Mouse (Mus musculus) bone marrow, adult 2 months (tissue): ENCODE measurements around the gene C2cd4a. TPM values are rescaled to one million over a fixed set of nuclear protein-coding genes. Genes with fewer than 3 reads are reported as not detected.
A peak's percentile ranks its signal among the peaks of the same experiment; 100 is the strongest.

Experiments
- H3K27ac ChIP-seq: fragments of 200-500 bp; 2 replicates; pipeline ENCODE4 v1.5.1; 2012; ENCODE audit warnings: low read depth, mild to moderate bottlenecking, control low read depth, inconsistent platforms, low read length; ENCODE audit not compliant: control insufficient read depth, poor library complexity, insufficient read depth
- H3K4me1 ChIP-seq: fragments of 200-500 bp; 2 replicates; pipeline ENCODE4 v1.6.1; 2011; ENCODE audit warnings: low read length; ENCODE audit not compliant: control insufficient read depth, insufficient read depth
- H3K4me3 ChIP-seq: fragments of 200-500 bp; replicated peaks from 2 replicates; pipeline ENCODE3; 2011; ENCODE audit warnings: mild to moderate bottlenecking, low read depth, low read length, control low read depth; ENCODE audit not compliant: control insufficient read depth
- CTCF ChIP-seq: fragments of 200-500 bp; IDR thresholded peaks from 2 replicates; pipeline ENCODE4 v1.5.1; 2011; ENCODE audit warnings: low read length, control low read depth; ENCODE audit not compliant: control insufficient read depth, insufficient read depth
- POLR2A ChIP-seq: fragments of 200-500 bp; IDR thresholded peaks from 2 replicates; pipeline ENCODE4 v1.6.1; 2011; ENCODE audit warnings: low read depth, mild to moderate bottlenecking, control low read depth, low read length, borderline replicate concordance; ENCODE audit not compliant: control insufficient read depth
- WGBS: fragments of 180-500 bp; shearing (Covaris S2); methylation state at CpG from one replicate; pipeline ENCODE4 v1.1.7; 2018; 5-methylcytosine and 5-hydroxymethylcytosine counted together
- polyA plus RNA-seq: library from polyadenylated mRNA; stranded (reverse); fragments of >200 nt; gene quantifications from 2 replicates; pipeline ENCODE4 v1.2.4, GENCODE M21; 2011; ENCODE audit warnings: low replicate concordance; ENCODE audit not compliant: missing spikeins, insufficient read depth, insufficient read length

The C2cd4a gene
- polyA plus RNA-seq, 1 experiment, result not detected

DNA sequence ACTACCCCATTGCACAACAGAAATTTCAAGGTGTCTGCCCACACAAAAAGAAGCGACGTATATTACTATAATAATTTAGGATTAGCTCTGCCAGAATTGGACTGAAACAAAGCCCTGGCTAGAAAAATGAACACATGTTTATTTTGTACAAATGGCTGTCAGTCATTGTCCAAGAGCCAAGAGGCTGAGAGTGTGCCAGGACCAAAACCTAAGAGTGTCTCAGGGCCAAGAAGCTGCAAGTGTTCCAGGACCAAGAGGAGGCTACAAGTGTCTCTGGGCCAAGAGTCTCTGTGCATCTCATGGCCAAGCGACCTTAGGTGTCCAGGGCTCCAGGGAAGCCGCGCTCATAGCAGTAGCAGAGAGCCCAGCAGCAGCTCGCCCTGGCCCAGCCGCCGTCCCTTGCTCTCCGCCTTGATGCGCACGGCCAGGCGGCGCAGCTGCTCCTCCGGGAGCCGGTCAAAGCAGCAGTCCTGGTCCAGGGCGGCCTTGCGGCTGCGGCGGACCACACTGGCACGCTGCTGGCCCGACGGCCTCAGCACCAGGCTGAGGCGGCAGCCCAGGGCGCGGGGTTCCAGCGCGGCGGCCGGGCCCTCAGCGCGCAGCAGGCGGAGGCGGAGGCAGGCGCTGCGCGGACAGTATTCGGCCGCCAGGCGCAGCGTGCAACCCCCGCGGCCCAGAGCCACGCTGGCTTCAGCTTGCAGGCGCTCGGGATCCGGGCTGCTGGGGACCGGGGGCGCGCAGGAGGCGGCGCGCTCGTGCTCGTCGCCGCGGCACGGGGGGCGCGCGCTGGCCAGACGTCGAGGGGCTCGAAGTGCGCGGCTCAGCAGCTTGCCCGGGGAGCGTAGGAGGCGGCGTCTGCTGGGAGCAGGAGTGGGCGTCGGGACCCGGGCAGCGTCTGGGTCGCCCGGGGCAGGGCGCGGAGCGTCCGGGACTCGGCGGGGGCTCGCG lies 1.4 kb downstream of the C2cd4a start:
- H3K27ac ChIP-seq, result no peak overlapping the region; the same call in 1 of the 2 replicates
- 4% methylated on average over 82 of the region's 84 CpGs for WGBS
- H3K4me1 ChIP-seq, result peaks cover 1% of the 10 kb centered on the region; the same call in 1 of the 2 replicates
- peak overlapping the region; percentile 9 for H3K4me3 ChIP-seq
- TF ChIP-seq CTCF (no peak), POLR2A (no peak)

GRCm38 (mm10) chr9:67828182-67828581 lies 3.9 kb downstream of the C2cd4a start:
- 10% methylated on average over 3 of the region's 3 CpGs for WGBS
- TF ChIP-seq CTCF, result peak; percentile 42
- TF ChIP-seq POLR2A, result no peak
- H3K27ac ChIP-seq, result no peak overlapping the region

DNA sequence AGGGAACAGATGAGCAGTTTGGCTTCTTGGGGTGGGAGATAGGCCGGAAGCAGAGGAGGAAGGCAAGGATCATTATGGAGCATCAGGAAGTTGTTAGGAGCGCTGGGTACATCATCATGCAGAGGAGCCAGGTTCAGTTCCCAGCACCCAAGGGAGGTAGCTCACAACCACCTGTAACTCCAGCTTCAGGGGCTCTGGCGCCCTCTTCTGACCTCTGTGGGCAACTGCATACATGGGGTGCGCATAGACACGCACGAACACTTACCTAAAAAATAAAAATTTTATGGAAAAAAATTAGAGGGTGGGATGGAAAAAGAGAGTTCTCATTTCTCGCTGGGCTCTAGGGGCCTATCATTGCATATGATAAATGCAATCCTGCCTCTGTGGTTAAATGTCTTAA lies 6.6 kb downstream of the C2cd4a start:
- Histone ChIP-seq H3K4me1 (no peaks in the 10 kb centered on the region), H3K4me3 (no peak overlapping the region), H3K27ac (no peak overlapping the region)
- no peak for TF ChIP-seq POLR2A
- TF ChIP-seq CTCF, result peak; percentile 15; the same call in 1 of the 2 replicates
- WGBS, result 79% methylated on average over 7 of the region's 7 CpGs

More at GRCm38 (mm10) chr9:67828182-67828581, 3.9 kb downstream of the C2cd4a start:
- Histone ChIP-seq H3K4me3 (no peak overlapping the region), H3K4me1 (peaks cover 1% of the 10 kb centered on the region; the same call in 1 of the 2 replicates)

DNA sequence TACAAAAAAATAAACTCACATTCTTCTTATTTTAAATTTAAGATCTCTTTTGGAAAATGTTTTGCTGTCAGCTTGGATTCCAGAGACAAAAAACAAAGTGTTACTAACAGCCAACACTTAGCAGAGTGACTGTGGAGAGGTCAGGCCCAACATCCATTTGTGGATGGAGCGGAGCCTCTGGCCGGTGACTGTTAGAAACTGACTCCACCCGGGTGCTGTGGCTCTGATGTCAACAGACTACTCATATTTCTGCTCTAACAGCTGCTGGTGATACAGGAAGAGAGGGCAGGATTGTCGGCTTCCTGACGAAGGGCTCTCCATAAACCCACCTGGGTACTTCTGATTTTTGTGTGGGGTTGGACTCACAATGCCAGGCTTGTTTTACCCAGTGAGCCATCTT lies 9.0 kb downstream of the C2cd4a start:
- TF ChIP-seq CTCF (no peak), POLR2A (no peak)
- no peak overlapping the region for H3K27ac ChIP-seq
- no peak overlapping the region for H3K4me3 ChIP-seq
- no peaks in the 10 kb centered on the region for H3K4me1 ChIP-seq
- 24% methylated on average over 5 of the region's 5 CpGs for WGBS

DNA sequence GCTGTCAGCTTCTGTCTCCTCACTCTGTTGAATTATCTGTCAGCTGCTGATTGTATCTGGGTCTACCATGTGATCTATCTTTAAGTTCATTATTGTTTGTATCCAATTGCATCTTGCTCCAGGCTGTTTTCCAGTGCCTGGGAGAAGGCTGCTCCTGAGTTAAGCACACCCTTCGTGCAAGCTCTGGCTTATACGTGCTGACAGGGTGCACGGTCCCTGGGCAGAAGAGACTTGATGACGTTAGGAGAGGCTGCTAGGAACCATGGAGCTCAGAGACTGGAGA lies 13.5 kb downstream of the C2cd4a start:
- H3K27ac ChIP-seq, result no peak overlapping the region
- TF ChIP-seq POLR2A (no peak), CTCF (no peak)
- H3K4me1 ChIP-seq, result no peaks in the 10 kb centered on the region
- WGBS, result 82% methylated on average over 4 of the region's 4 CpGs
- no peak overlapping the region for H3K4me3 ChIP-seq

- Histone ChIP-seq H3K4me1 (no peaks in the 10 kb centered on the region), H3K27ac (no peak overlapping the region), H3K4me3 (no peak overlapping the region)
- TF ChIP-seq POLR2A, result no peak
- no peak for TF ChIP-seq CTCF
- WGBS, result 63% methylated on average over 10 of the region's 10 CpGs
Measured at GRCm38 (mm10) chr9:67817898-67818667, 14.0 kb downstream of the C2cd4a start.

- Histone ChIP-seq H3K4me3 (no peak overlapping the region), H3K4me1 (no peaks in the 10 kb centered on the region), H3K27ac (no peak overlapping the region)
- WGBS, result 45% methylated on average over 2 of the region's 2 CpGs
- no peak for TF ChIP-seq CTCF
- TF ChIP-seq POLR2A, result no peak
Measured at GRCm38 (mm10) chr9:67816172-67816928, 15.8 kb downstream of the C2cd4a start.
